Mouse (Mus musculus): ENCODE measurements at regions not wholly inside any gene's neighbourhood (a gene's known extent, or its start where the extent isn't known, plus 50 kb on each side); places are given as distances from the start of the nearest gene placed in this dataset.

- no peak overlapping the region for H3K9ac ChIP-seq (ENCODE audit: insufficient read depth, low read depth)
- no peaks in the 10 kb centered on the region for H3K79me2 ChIP-seq (replicated peaks; ENCODE audit: control insufficient read depth, extremely low read depth, insufficient read depth, poor library complexity, severe bottlenecking)
- H3K4me3 ChIP-seq (replicated peaks in 1 of 3; ENCODE audit: low read depth in 2 of 3, low read length in 2 of 3, poor library complexity in 1 of 3): no peak overlapping the region
- H3K27me3 ChIP-seq (replicated peaks): no peaks in the 10 kb centered on the region
- TF ChIP-seq JUND (conservative IDR thresholded peaks at IDR 0.05; ENCODE audit: low read depth, low read length): no peak
- TF ChIP-seq GABPA (IDR thresholded peaks at IDR 0.05; ENCODE audit: insufficient replicate concordance, low read depth, low read length): no peak
- no peak for TF ChIP-seq CTCF (conservative IDR thresholded peaks at IDR 0.05 in 1 of 2, IDR thresholded peaks at IDR 0.05 in 1 of 2; ENCODE audit: low read depth in 2 of 2, low read length in 2 of 2)
- TF ChIP-seq ETS1 (conservative IDR thresholded peaks at IDR 0.05; ENCODE audit: low read depth, low read length): no peak
- no peak for TF ChIP-seq KAT2A (IDR thresholded peaks at IDR 0.05; ENCODE audit: insufficient replicate concordance, low read length)
- no peak for TF ChIP-seq POLR2AphosphoS2 (IDR thresholded peaks at IDR 0.05; ENCODE audit: low read depth, low read length)
- TF ChIP-seq CHD2 (IDR thresholded peaks at IDR 0.05; ENCODE audit: low read length): no peak
- no peak for TF ChIP-seq POLR2A (IDR thresholded peaks at IDR 0.05; ENCODE audit: low read depth, low read length)
- no peak for TF ChIP-seq RCOR1 (conservative IDR thresholded peaks at IDR 0.05; ENCODE audit: low read depth, low read length)
- H3K27ac ChIP-seq (ENCODE audit: insufficient read depth, low read depth): no peak overlapping the region
- in situ Hi-C loops (cut with MboI; ENCODE audit: low pct_ligation_motif_present, low pct_unique_long_range_greater_than_20kb, low sequenced_read_pairs) (no loop called here), dilution Hi-C loops (cut with MboI; ENCODE audit: extremely low pct_ligation_motif_present, extremely low pct_unique_long_range_greater_than_20kb, low sequenced_read_pairs) (no loop called here)
- no peaks in the 10 kb centered on the region for H3K36me3 ChIP-seq (replicated peaks in 1 of 2; ENCODE audit: control insufficient read depth in 1 of 2, insufficient read depth in 1 of 2, low read length in 1 of 2)
- H3K4me2 ChIP-seq (ENCODE audit: insufficient read depth, low read depth, poor library complexity, severe bottlenecking): no peak overlapping the region
- no peaks in the 10 kb centered on the region for H3K9me3 ChIP-seq (replicated peaks; ENCODE audit: low read length)
- H3K4me1 ChIP-seq (ENCODE audit: control insufficient read depth in 1 of 2, insufficient read depth in 2 of 2): no peaks in the 10 kb centered on the region
- DNase-seq (ENCODE audit: extremely low read depth): no peak
Measured at GRCm38 (mm10) chr14:48836071-48836470, 162.5 kb upstream of the Otx2 start.

- Histone ChIP-seq H3K4me1 (ENCODE audit: control insufficient read depth in 1 of 2, insufficient read depth in 2 of 2) (no peaks in the 10 kb centered on the region), H3K36me3 (replicated peaks in 1 of 2; ENCODE audit: control insufficient read depth in 1 of 2, insufficient read depth in 1 of 2, low read length in 1 of 2) (no peaks in the 10 kb centered on the region), H3K9ac (ENCODE audit: insufficient read depth, low read depth) (no peak overlapping the region), H3K4me2 (ENCODE audit: insufficient read depth, low read depth, poor library complexity, severe bottlenecking) (no peak overlapping the region), H3K9me3 (replicated peaks; ENCODE audit: low read length) (no peaks in the 10 kb centered on the region), H3K27me3 (replicated peaks) (no peaks in the 10 kb centered on the region), H3K79me2 (replicated peaks; ENCODE audit: control insufficient read depth, extremely low read depth, insufficient read depth, poor library complexity, severe bottlenecking) (no peaks in the 10 kb centered on the region), H3K27ac (ENCODE audit: insufficient read depth, low read depth) (no peak overlapping the region), H3K4me3 (replicated peaks in 1 of 3; ENCODE audit: low read depth in 2 of 3, low read length in 2 of 3, poor library complexity in 1 of 3) (no peak overlapping the region)
- in situ Hi-C loops (cut with MboI; ENCODE audit: low pct_ligation_motif_present, low pct_unique_long_range_greater_than_20kb, low sequenced_read_pairs): no loop called here
- TF ChIP-seq ZNF384 (IDR thresholded peaks at IDR 0.05; ENCODE audit: low read depth, low read length): no peak
- TF ChIP-seq JUND (conservative IDR thresholded peaks at IDR 0.05; ENCODE audit: low read depth, low read length): no peak
- TF ChIP-seq TBP (conservative IDR thresholded peaks at IDR 0.05; ENCODE audit: low read depth, low read length): no peak
- TF ChIP-seq RAD21 (IDR thresholded peaks at IDR 0.05; ENCODE audit: low read depth, low read length): no peak
- no peak for TF ChIP-seq PAX5 (IDR thresholded peaks at IDR 0.05; ENCODE audit: low read length)
- TF ChIP-seq E2F4 (IDR thresholded peaks at IDR 0.05; ENCODE audit: insufficient replicate concordance, low read depth, low read length): no peak
- TF ChIP-seq ZC3H11A (IDR thresholded peaks at IDR 0.05; ENCODE audit: low read depth, low read length): no peak
- no peak for TF ChIP-seq EP300 (IDR thresholded peaks at IDR 0.05; ENCODE audit: low read length)
- TF ChIP-seq GABPA (IDR thresholded peaks at IDR 0.05; ENCODE audit: insufficient replicate concordance, low read depth, low read length): no peak
- no peak for TF ChIP-seq BHLHE40 (IDR thresholded peaks at IDR 0.05; ENCODE audit: low read depth, low read length)
- TF ChIP-seq CHD2 (IDR thresholded peaks at IDR 0.05; ENCODE audit: low read length): no peak
- TF ChIP-seq HCFC1 (IDR thresholded peaks at IDR 0.05; ENCODE audit: low read depth, low read length): no peak
- no peak for TF ChIP-seq POLR2A (IDR thresholded peaks at IDR 0.05; ENCODE audit: low read depth, low read length)
- TF ChIP-seq SIN3A (IDR thresholded peaks at IDR 0.05; ENCODE audit: low read length): no peak
- TF ChIP-seq MYC (IDR thresholded peaks at IDR 0.05; ENCODE audit: low read depth, low read length): no peak
- no peak for TF ChIP-seq POLR2AphosphoS2 (IDR thresholded peaks at IDR 0.05; ENCODE audit: low read depth, low read length)
- DNase-seq (ENCODE audit: extremely low read depth): no peak
- dilution Hi-C loops (cut with MboI; ENCODE audit: extremely low pct_ligation_motif_present, extremely low pct_unique_long_range_greater_than_20kb, low sequenced_read_pairs): no loop called here
Measured at GRCm38 (mm10) chr14:48834416-48834815, 160.8 kb upstream of the Otx2 start.
